Mouse (Mus musculus): ENCODE measurements around the gene Nob1.

Gene Nob1

DNA sequence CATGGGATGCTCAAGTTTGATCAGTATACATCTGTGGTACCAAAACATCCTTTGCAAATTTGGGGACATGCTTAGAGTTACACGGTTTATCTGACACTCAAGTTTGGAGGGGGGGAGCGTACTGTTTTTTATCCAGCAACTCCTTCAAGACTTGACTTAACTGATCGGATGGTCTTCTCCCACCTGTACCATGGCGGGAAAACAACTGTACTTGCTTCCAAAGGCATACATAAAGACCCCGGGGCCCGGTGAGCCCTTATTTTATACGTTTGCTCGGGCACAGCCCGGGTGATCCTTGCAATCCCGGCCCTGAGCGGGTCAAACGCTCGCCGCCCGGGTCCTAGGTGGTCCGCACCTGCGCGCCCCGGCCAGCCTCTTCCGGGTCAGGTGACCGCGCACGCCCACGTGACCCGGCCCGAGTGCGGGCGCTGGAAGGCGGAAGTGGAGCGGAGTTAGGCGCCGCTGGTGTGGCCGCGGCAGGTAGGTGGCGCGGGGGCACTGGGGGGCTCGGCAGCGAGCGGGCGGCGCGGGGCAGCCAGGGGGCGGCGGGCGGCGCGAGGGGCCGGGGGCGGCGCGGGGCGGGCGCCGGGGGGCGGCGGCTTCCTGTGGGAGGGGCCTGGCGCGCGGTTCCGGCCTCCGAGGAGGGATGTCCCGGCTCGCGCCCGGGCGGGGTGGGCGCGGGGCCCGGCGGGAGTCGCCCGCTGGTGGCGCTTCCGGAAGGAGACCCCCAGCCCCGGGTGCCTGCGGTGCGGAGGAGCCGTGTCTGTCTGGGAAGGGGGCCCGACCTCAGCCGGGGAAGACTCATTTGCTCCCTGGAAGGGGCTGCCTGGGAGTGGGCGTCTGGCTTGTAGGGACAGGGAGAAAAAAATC is 11.3 kb upstream of the Nob1 start, which contains the start of gene Wwp2:
Gene Wwp2 (plus strand): TSS at position 404 of the 870 bp plus-strand sequence.
- peak; percentile 86 for DNase-seq

DNA sequence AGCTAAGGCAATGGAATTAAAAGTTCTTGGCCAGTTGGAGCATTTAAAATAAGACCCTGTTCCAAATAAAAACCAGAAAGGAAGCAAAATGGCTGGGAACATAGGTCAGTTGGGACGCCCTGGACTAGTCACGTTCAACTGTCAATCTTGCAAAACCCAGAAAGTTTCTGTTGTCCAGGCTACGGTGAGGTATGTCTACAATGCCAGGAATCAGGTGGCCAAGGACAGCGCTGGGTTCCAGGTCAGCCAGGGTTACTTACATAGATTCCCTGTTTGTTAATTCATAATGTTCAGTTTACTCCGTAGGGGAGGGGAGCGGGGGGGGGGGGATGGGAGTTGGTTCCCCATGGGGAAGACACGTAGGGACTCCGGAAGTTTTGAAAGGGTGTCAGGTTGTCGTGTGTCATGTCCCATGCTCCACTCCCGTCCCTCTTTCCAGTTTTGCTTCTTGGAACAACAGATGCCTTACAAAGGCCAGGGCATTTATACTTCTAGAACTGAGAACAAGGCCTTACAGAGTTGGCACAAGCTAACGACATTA is 10.6 kb upstream of the Nob1 start:
- no peak for DNase-seq

DNA sequence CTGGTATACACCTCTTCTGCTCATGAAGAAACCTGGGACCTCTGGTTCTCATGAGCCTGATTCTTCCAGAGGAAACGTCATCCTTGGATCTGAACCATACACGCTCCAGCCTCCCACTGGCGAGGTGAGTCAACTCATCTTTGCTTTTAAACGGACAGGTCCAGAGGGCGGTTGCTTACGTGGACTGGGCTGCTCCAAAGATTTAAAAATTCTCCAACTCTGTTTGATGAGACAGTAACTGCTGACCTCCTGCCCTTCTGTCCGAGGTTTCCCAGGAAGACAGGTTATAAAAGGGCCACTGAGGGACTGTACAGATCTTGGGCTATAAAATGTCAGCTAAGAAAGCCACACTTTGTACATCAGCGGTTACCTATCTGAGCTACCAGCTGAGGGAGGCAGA is 6.0 kb upstream of the Nob1 start:
- peak; percentile 51 for DNase-seq

DNA sequence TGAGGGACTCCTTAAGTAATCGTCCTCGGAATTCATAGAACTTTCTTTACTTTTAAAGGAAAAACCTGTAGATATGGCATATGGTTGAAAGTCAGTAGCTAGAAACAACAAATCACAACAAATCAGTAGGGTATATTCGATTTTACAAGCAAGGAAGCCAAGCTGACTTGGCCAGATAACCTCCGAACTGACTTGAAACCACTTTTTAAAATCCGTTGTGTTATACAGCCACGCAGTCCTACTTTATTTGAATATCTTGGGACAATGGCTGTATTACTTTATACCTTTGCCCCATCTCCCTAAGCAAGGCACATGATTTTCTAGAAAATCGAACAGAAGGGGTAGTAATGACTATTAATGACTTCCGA is 363 bp upstream of the Nob1 start:
- no peak for DNase-seq

DNA sequence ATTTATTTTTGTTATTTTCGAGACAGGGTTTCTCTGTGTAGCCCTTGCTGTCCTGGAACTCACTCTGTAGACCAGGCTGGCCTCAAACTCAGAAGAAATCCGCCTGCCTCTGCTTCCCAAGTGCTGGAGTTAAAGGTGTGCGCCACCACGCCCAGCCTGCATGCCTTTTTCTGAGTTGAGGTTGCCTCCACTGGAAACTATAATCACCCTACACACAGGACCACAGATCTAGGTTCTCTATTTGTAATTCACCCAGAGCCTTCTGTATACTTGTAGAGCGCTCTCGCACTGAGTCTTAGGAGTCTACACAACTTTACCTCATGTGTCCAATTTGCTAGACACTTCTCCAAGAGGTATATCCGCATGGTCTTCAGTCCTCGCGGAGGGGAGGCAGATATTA is 675 bp downstream of the Nob1 start:
- DNase-seq, result no peak

DNA sequence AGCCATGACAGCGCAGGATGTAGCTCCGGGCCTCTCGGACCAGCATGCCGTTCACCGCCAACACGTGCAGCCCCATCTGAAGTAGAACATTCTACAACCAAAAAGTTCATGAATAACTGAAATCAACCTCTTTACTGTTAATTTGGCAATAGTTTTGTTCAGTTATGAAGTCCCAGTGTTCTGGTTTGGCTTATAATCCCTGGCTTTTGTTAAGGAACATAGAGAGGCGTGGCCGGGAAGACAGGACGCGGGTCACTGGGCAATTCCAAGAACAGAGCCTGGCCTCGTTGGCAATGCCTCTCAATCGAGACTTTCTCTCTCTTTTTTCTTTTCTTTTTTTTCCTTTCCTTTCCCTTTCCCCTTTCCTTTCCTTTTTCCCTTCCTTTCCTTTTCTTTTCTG is 7.8 kb downstream of the Nob1 start:
- peak; percentile 35 for DNase-seq

DNA sequence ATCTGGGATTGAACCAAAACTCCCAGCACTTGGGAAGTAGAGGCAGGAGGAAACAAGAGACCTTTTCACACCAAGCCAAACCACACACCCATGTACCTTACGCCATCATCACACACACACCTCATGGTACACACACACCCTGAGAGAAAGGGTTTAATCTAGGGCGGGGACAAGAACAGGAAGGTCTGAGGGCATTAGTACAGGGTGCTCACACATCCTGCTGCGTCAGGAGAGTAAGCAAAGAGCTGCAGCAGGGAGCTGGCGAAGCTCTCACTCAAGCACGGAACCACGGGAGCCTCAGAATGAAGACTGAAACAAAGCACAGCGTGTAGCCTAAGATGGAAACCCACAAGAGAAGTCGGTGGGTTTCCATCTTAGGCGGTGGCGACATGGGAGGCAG is 11.0 kb downstream of the Nob1 start:
- no peak for DNase-seq

DNA sequence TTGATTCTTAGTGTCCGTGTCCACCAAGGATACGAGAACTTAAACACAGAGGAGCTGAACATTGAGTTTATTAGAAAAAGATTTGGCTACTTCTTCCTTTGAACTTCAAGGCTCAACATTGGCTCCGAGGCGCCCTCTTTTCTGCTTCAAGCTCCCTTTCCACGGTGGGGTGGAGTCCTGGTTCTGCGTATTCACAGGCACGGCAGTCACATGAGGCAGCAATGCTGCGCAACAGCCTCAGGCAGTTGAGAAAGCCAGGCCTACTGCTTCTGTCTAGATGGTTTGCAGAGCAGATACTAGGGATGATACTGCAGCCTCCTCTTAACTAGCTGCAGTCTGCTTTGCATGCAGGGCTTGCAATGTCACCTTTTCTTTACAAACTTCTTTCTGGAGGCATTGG is 12.3 kb downstream of the Nob1 start:
- DNase-seq, result no peak

DNA sequence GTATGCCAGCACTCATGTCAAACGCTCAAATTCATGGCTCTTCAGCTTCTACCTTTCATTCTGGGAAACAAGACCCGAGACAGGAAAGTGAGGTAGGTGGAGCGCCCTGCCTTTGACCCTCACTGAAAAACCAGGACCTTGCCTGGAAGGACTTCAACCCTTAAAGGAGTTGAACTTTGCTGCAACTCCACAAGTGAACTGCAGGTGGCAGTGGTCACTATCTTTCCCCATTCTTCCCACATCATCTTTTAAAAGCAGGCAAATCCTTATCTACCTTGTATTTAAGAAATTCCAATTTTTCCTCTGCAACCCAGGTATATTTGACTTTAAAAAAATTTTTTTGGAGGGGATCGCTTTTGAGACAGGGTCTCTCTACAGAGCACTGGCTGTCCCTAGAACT is 13.5 kb downstream of the Nob1 start:
- DNase-seq, result peak; percentile 55

DNA sequence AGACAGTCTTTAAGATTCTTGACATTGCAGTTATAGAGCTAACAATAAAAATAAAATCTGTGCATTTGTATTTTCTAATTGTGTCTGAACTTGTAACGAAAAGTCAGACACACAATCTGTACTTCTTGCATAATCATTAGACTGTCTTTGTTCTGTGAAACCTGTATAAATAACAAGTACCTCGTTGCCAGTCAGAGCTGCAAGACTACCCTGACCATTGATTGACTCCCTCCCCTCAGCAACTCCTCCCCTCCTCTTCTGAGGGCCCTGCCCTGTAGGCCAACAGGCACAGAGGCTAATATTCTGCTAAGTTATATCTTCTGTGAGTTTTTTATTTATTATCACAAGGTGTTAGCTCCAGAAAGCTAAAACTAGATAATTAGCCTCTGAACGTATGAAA is 18.9 kb downstream of the Nob1 start:
- DNase-seq, result no peak

DNA sequence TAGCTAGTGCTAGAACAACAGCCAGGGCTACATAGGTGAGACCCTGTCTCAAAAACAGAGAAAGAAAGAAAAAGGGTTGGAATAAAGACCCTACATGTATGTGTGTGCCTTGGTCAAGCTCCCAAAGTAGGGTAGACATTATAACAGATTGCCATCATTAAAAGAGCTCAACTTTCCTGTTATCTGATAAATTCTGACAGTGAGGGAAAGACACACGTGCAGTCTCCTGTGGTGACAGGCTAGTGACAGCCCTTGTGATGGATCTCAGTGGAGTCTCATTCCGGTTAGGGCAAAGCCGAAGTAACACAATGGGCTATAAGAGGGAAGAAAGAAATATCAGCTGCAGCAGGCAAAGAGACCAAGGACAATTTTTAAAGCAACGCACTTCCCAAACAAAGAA is 20.8 kb downstream of the Nob1 start:
- DNase-seq, result no peak

DNA sequence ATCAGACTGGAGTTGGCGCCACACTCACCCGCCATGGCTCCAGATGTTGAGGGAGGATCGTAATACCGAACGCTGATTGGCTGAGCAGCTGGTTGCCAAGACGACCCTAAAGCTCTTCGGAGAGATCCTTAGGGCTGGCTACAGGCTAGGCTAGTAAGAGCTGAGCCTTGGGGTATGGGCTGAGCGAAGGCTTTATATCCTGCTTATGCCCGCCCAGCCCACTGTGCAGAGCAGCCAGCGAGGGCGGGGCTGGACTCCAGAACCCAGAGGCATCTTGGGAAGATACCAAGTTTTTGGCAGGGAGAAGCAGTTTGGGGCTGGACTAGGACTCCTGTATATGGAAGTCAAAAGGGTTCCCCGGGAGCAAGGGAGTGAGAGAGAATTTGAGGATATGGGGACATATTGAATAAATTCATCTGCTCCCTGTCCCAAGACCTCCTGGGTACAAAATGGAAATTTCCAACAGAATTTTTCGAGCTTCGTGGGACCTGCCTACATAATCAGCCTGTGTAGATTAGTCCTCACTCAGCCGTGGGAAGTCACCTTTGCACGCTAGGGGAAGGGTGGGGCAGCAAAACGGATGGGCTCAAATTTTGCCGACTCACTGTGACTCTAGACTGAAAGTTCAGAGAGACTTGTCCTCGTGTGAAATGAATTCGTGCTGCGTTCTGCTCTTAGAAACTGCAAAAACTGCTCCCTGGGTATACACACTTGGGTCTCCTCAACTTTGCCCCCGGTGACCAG is 21.6 kb downstream of the Nob1 start, which contains the start of gene Nqo1:
Gene Nqo1 (minus strand): TSS at position 169 of the 744 bp plus-strand sequence.
- DNase-seq, result peak; percentile 83

DNA sequence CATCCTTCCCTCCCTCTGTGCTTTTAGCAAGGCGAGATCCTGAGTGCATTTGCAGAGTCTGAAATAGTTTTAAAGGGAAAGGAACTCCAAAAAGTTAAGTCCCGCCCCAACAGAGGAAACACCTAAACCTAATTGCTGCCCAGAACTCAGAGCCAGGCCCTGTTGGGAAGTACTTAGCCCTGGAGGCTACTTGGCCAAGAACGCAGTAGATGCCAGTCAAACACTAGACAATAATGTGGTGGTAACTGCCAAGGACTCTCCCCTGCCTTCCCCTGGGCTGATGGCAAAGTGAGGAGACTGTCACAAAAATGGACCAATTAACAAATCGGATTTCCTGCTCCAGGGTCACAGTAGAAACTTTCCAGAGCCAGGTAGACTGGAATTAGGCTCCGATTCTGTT is 23.0 kb downstream of the Nob1 start:
- no peak for DNase-seq

DNA sequence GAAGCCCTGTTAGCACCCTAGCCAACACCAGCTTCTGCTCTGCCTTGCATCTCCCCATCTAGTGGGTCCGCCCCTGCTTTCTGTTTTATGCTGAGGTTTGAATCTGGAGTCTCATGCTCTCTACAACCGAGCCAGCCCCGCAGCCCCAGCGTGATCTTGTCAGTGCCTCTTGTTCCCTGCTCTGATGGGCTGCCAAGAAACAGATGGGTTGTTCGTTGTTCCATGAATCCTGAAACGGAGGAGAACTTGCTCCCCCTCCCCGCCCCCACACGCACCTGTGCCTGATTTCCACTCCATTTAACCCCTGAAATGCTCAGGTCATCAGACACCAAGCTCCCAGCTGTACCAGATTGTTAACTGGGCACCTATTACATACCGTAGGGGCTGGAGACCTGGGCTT is 25.4 kb downstream of the Nob1 start:
- DNase-seq, result no peak

DNA sequence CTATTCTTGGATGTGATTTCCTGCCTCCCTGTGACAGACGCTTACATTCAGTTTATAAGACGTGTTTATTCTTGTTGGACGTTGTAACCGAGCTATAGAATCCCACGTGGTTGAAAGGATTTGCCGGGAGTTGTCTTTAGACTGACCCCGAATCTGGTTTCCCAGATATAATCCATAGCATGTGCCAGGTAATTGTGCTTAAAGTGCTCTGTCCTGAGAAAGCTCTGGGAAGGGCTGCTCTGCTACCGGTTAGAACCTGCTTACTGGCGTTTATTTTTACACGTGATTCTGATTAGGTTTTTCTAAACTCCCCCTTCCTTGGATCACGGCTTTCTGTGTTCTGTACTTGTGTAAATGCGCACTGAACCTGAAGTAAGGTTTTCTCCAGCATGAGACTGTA is 27.2 kb downstream of the Nob1 start:
- no peak for DNase-seq

DNA sequence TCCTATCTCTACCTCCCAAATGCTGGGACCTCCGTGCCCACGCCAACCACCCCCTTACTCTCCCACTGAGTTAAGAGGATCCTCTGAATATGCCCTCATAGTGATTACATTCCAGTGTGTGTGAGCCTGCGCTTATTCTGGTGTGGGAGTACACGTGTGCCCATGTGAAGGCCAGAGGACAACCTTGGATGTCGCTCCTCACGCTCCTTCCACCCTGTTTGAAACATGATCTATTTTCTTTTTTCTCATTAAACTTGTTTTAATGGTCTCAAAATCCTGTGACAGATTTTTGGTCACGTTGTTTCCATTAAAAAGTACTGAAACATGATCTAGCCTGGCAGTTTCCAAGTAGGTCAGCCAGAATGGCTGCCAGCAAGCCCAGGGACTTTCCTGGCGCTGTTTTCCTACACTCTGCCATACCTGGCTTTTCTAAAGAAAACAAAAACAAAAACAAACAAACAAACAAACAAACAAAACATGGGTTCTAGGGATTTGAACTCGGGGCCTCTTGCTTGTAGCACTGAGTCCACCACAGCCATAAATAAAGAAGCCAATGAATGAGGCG is 28.7 kb downstream of the Nob1 start:
- no peak for DNase-seq

DNA sequence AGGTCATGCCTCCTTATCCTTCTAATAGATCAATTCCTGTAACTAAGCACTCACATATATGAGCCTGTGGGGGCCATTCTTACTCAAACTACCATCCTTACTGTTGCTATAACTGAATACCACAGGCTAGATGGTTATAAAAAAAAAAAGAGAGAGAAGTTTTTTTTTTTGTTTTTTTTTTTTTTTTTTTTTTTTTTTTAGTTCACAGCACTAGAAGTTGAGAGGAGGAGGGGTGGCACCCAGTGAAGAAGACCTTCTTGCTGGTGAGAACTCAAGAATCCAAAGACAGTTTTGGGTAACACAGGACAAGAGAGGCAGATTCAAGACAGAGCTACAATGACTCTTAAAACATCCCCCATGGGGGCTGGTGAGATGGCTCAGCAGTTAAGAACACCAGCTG is 29.5 kb downstream of the Nob1 start:
- DNase-seq, result no peak

DNA sequence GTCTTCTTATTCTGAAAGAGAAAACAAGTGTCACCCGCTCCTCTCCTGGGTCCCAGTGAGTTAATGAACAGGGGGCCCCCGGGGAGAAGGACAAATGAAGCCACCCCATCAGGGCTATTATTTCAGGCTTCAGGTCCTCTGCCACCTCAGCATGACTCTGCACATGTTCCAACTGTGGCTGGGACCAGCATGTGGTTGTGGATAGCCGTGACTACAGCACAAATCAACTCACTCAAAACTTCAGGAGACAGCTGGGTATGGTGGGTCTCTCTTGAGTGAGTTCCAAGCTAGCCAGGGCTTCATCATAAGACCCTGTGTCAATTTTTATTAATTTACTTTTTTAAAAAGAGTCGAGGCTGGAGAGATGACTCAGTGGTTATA is 33.7 kb downstream of the Nob1 start:
- DNase-seq, result no peak

DNA sequence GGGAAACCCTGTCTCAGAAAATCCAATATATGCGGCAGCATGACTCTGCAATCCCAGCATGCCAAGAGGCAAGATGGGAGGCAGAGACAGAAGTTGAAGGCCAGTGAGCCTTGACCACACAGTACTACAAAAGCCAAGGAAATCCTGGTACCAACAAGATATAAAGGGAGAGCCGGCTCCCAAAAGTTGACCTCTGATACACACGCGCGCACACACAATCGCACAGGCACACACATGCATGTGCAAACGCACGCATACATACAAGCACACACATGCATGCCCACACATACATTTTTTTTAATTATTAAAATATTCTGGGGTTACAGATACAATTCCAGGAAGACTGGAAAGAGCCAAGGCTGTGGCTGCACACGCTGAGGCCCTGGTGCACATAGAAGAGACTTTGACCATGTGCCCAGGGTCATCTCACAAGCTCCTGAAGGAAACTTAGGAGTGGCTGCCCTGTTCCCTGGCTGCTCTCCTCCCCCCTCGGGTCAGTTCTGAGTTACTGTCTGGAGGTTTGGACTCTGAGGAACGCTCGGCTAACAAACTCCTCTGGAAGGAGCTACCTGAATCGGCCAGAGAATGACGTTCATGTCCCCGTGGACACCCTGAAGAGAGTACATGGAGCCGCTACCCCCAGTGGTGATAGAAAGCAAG is 34.2 kb downstream of the Nob1 start:
- DNase-seq, result peak; percentile 61

DNA sequence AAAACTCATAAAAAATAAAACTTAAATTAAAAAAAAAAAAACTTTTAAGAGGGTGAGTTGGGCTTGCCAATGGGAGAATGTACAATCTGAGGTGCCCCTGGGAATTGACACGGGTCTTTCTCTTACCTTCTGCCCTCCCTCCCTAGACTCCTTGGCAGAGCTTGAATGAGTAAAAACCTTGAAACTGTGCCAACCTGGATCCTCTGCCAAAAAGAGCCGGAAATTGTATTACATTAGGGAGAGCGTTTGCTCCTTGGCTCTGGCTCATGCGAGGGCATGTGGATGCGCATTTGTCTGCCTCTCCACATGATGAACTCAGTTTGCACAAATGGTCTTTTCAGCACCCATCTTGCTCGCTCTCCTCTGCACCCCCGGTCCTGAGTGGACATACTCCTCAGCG is 35.3 kb downstream of the Nob1 start:
- peak; percentile 81 for DNase-seq

DNA sequence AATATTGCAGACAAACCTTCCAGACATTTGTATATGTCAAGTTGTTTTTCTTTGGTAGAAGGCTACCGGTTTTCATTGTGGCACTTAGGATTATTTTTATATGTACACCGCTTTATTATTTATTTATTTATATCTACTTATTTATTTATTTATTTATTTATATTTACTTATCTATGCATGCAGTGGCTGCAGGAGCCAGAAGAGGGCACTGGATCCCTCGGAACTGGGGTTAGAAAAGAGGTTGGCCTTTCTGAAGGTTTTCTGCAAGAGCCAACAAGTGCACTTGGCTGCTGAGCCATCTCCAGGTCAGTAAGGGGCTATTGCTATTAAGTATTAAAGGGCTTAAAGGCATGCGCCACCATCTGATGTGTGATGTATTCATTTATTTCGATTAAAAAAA is 37.0 kb downstream of the Nob1 start:
- peak; percentile 64 for DNase-seq

DNA sequence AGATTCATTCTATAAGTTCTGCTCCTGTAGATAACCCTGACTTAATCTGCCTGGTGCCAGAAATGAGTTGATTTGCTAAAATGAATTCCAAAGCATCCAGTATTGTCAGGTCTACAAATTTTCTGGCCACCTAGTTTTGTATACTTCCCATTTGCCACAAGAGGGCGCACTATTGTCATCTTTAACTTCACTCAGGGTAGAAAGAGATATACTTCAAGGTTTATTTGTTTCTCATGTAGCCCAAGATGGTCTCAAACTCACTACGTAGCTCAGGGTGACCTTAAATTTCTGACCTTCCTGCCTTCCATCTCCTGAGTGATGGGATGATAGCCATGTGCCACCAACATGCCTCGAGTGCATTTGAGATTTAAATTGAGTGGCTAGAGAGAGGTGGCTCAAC is 38.2 kb downstream of the Nob1 start:
- DNase-seq, result no peak

DNA sequence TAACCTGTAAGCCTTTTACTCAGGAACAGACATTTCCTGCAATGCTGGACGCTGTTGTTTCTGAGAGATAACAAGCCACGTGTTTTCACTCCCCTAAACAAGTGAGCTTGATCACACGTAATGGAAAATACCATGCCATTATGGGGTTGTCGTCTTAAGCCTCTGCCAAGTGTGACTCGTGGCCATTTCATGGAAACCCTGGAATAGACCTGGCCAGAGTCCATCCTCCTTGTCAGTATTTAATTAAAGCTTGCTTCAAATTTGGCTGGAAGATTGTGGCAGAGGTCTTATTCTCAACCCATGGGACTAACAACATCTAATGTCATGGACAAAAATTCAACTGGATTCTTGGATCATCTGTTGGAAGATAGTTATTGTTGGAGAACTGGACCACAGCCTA is 38.7 kb downstream of the Nob1 start:
- DNase-seq, result no peak

Data from kidney, adult 18-20 months (tissue).